Mouse (Mus musculus): ENCODE results near the gene Rnf224.

GRCm38 (mm10) chr2:25236614-25237013 is at the start of gene Rnf224:
- TF ChIP-seq CTCF (IDR thresholded peaks at IDR 0.05) (no peak), EP300 (IDR thresholded peaks at IDR 0.05) (no peak)

Data from lung, postnatal 0 days (tissue).